Mouse (Mus musculus): ENCODE results near the gene Abcg5. TPM values are rescaled to one million over a fixed set of nuclear protein-coding genes. Genes with fewer than 3 reads are reported as not detected.

The Abcg5 gene
- polyA plus RNA-seq, 1 experiment from 2014 or later, result 0.18 TPM

DNA sequence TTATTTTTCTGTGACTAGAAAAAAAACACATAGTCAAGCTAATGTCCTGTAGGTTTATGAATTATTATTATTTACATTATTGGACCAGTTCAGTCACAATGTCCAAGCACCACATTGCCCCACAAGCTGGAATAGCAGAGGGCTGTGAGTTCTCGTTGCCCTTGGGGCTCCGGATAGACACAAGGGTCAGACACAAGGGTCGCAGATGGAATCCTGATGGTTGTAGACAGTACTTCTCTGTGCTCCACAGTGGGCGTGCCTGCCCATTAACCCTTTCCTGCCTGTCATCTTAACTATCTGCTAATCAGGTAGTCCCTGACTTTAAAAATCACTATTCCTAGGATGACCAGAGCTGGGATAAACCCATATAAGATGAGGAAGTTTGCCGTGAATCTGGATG, 24.6 kb downstream of the Abcg5 start:
- no peak overlapping the region for H3K27ac ChIP-seq (ENCODE audit: low read depth, low read length)
- ATAC-seq (replicated peaks; ENCODE audit: low FRiP score), result no peak
- no peaks in the 10 kb centered on the region for H3K4me1 ChIP-seq (replicated peaks; ENCODE audit: control insufficient read depth, insufficient read depth, low read length)
- 50% methylated on average over 5 of the region's 5 CpGs for WGBS
- no peaks in the 10 kb centered on the region for H3K9me3 ChIP-seq (ENCODE audit: control insufficient read depth, low read length)
- no peaks in the 10 kb centered on the region for H3K36me3 ChIP-seq (ENCODE audit: control insufficient read depth, insufficient read depth, low read length)
- H3K9ac ChIP-seq (ENCODE audit: low read depth, low read length), result no peak overlapping the region
- H3K4me3 ChIP-seq (ENCODE audit: low read depth, low read length), result no peak overlapping the region
- H3K27me3 ChIP-seq (replicated peaks; ENCODE audit: control insufficient read depth, insufficient read depth, low read length), result no peaks in the 10 kb centered on the region
- DNase-seq (ENCODE audit: low spot score), result no peak
- H3K4me2 ChIP-seq, result no peak overlapping the region

- DNase-seq (ENCODE audit: low spot score), result no peak
- WGBS, result 81% methylated on average over 7 of the region's 7 CpGs
These were observed 25.0 kb downstream of the Abcg5 start for GRCm38 (mm10) chr17:84657782-84658181.

GRCm38 (mm10) chr17:84657422-84657732, 25.4 kb downstream of the Abcg5 start:
- DNase-seq (ENCODE audit: low spot score) (no peak), ATAC-seq (replicated peaks; ENCODE audit: low FRiP score) (no peak)
- WGBS, result 84% methylated on average over 3 of the region's 3 CpGs
- Histone ChIP-seq H3K9ac (ENCODE audit: low read depth, low read length) (no peak overlapping the region), H3K27me3 (replicated peaks; ENCODE audit: control insufficient read depth, insufficient read depth, low read length) (no peaks in the 10 kb centered on the region), H3K27ac (ENCODE audit: low read depth, low read length) (no peak overlapping the region), H3K4me2 (no peak overlapping the region), H3K4me1 (replicated peaks; ENCODE audit: control insufficient read depth, insufficient read depth, low read length) (no peaks in the 10 kb centered on the region), H3K9me3 (ENCODE audit: control insufficient read depth, low read length) (no peaks in the 10 kb centered on the region), H3K36me3 (ENCODE audit: control insufficient read depth, insufficient read depth, low read length) (no peaks in the 10 kb centered on the region), H3K4me3 (ENCODE audit: low read depth, low read length) (no peak overlapping the region)

More at GRCm38 (mm10) chr17:84657782-84658181, 25.0 kb downstream of the Abcg5 start:
- Histone ChIP-seq H3K27ac (ENCODE audit: low read depth, low read length) (no peak overlapping the region), H3K4me1 (replicated peaks; ENCODE audit: control insufficient read depth, insufficient read depth, low read length) (no peaks in the 10 kb centered on the region), H3K27me3 (replicated peaks; ENCODE audit: control insufficient read depth, insufficient read depth, low read length) (no peaks in the 10 kb centered on the region), H3K9me3 (ENCODE audit: control insufficient read depth, low read length) (no peaks in the 10 kb centered on the region), H3K4me2 (no peak overlapping the region), H3K36me3 (ENCODE audit: control insufficient read depth, insufficient read depth, low read length) (no peaks in the 10 kb centered on the region), H3K4me3 (ENCODE audit: low read depth, low read length) (no peak overlapping the region), H3K9ac (ENCODE audit: low read depth, low read length) (no peak overlapping the region)
- ATAC-seq (replicated peaks; ENCODE audit: low FRiP score), result no peak

- DNase-seq (ENCODE audit: low spot score), result no peak
- Histone ChIP-seq H3K4me2 (no peak overlapping the region), H3K4me1 (replicated peaks; ENCODE audit: control insufficient read depth, insufficient read depth, low read length) (no peaks in the 10 kb centered on the region), H3K27me3 (replicated peaks; ENCODE audit: control insufficient read depth, insufficient read depth, low read length) (no peaks in the 10 kb centered on the region), H3K27ac (ENCODE audit: low read depth, low read length) (no peak overlapping the region), H3K4me3 (ENCODE audit: low read depth, low read length) (no peak overlapping the region), H3K9me3 (ENCODE audit: control insufficient read depth, low read length) (no peaks in the 10 kb centered on the region), H3K9ac (ENCODE audit: low read depth, low read length) (no peak overlapping the region), H3K36me3 (ENCODE audit: control insufficient read depth, insufficient read depth, low read length) (no peaks in the 10 kb centered on the region)
- ATAC-seq (replicated peaks; ENCODE audit: low FRiP score), result no peak
- WGBS, result 73% methylated on average over 19 of the region's 19 CpGs
These were observed 26.0 kb downstream of the Abcg5 start for GRCm38 (mm10) chr17:84656653-84657421.

- ATAC-seq (replicated peaks; ENCODE audit: low FRiP score), result no peak
- no peaks in the 10 kb centered on the region for H3K36me3 ChIP-seq (ENCODE audit: control insufficient read depth, insufficient read depth, low read length)
- H3K4me3 ChIP-seq (ENCODE audit: low read depth, low read length), result no peak overlapping the region
- no peak for DNase-seq (ENCODE audit: low spot score)
- H3K9me3 ChIP-seq (ENCODE audit: control insufficient read depth, low read length), result no peaks in the 10 kb centered on the region
- H3K4me2 ChIP-seq, result no peak overlapping the region
- no peaks in the 10 kb centered on the region for H3K4me1 ChIP-seq (replicated peaks; ENCODE audit: control insufficient read depth, insufficient read depth, low read length)
- H3K27me3 ChIP-seq (replicated peaks; ENCODE audit: control insufficient read depth, insufficient read depth, low read length), result no peaks in the 10 kb centered on the region
- H3K9ac ChIP-seq (ENCODE audit: low read depth, low read length), result no peak overlapping the region
- 68% methylated on average over 5 of the region's 5 CpGs for WGBS
- no peak overlapping the region for H3K27ac ChIP-seq (ENCODE audit: low read depth, low read length)
These were observed 26.6 kb downstream of the Abcg5 start for GRCm38 (mm10) chr17:84656205-84656604.

- no peak overlapping the region for H3K27ac ChIP-seq (ENCODE audit: low read depth, low read length)
- WGBS, result 88% methylated on average over 9 of the region's 9 CpGs
- H3K9me3 ChIP-seq (ENCODE audit: control insufficient read depth, low read length), result no peaks in the 10 kb centered on the region
- no peak for DNase-seq (ENCODE audit: low spot score)
- ATAC-seq (replicated peaks; ENCODE audit: low FRiP score), result no peak
- H3K9ac ChIP-seq (ENCODE audit: low read depth, low read length), result no peak overlapping the region
- no peaks in the 10 kb centered on the region for H3K36me3 ChIP-seq (ENCODE audit: control insufficient read depth, insufficient read depth, low read length)
- no peak overlapping the region for H3K4me3 ChIP-seq (ENCODE audit: low read depth, low read length)
- H3K4me2 ChIP-seq, result no peak overlapping the region
- no peaks in the 10 kb centered on the region for H3K4me1 ChIP-seq (replicated peaks; ENCODE audit: control insufficient read depth, insufficient read depth, low read length)
- no peaks in the 10 kb centered on the region for H3K27me3 ChIP-seq (replicated peaks; ENCODE audit: control insufficient read depth, insufficient read depth, low read length)
These were observed 29.3 kb downstream of the Abcg5 start for GRCm38 (mm10) chr17:84653544-84653943.

DNA sequence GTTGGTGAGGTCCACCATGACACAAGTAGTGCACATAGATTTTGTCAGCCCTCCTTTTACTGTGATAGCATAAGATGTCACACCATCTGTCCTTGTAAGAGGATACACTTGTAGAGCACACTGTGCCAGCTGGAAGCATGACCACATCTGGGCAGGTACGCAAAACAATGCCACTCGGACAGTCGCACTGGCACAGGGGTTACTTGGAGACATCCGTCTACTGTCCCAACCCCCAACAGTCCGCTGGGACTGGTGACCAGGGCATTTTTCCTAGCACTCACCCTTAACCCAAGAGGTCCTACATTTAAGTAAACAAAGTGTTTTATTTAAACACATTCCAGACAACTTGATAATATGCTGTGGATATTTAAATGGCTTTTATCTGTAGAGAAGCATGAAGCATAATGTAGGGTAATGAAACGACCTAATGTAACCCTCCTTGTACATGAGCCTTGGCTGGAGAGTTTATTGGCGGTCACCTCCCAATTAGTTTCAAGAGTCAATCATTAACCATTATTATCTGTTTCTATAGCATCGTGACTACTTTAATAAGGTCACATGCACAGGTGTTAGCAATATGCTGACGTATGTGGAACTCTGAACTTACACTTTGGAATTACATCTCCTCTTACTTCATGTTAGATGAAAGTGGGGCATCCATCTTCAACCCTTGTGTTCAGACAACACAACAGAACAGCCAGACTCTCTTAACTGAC, 32.4 kb downstream of the Abcg5 start:
- H3K4me1 ChIP-seq (replicated peaks; ENCODE audit: control insufficient read depth, insufficient read depth, low read length), result peaks cover 5% of the 10 kb centered on the region; the same call in 1 of the 2 replicates
- WGBS, result 81% methylated on average over 9 of the region's 9 CpGs
- no peak overlapping the region for H3K27ac ChIP-seq (ENCODE audit: low read depth, low read length)
- ATAC-seq (replicated peaks; ENCODE audit: low FRiP score) (no peak), DNase-seq (ENCODE audit: low spot score) (no peak)
- no peak overlapping the region for H3K9ac ChIP-seq (ENCODE audit: low read depth, low read length)
- H3K27me3 ChIP-seq (replicated peaks; ENCODE audit: control insufficient read depth, insufficient read depth, low read length), result no peaks in the 10 kb centered on the region
- no peaks in the 10 kb centered on the region for H3K36me3 ChIP-seq (ENCODE audit: control insufficient read depth, insufficient read depth, low read length)
- H3K4me2 ChIP-seq, result no peak overlapping the region
- H3K9me3 ChIP-seq (ENCODE audit: control insufficient read depth, low read length), result no peaks in the 10 kb centered on the region
- no peak overlapping the region for H3K4me3 ChIP-seq (ENCODE audit: low read depth, low read length)

GRCm38 (mm10) chr17:84647630-84648029, 35.2 kb downstream of the Abcg5 start:
- DNase-seq (ENCODE audit: low spot score) (no peak), ATAC-seq (replicated peaks; ENCODE audit: low FRiP score) (no peak)
- no peaks in the 10 kb centered on the region for H3K9me3 ChIP-seq (ENCODE audit: control insufficient read depth, low read length)
- H3K4me1 ChIP-seq (replicated peaks; ENCODE audit: control insufficient read depth, insufficient read depth, low read length), result peaks cover 9% of the 10 kb centered on the region; the same call in 1 of the 2 replicates
- WGBS, result 55% methylated on average over 4 of the region's 4 CpGs
- no peak overlapping the region for H3K4me3 ChIP-seq (ENCODE audit: low read depth, low read length)
- no peak overlapping the region for H3K4me2 ChIP-seq
- no peak overlapping the region for H3K27ac ChIP-seq (ENCODE audit: low read depth, low read length)
- H3K36me3 ChIP-seq (ENCODE audit: control insufficient read depth, insufficient read depth, low read length), result no peaks in the 10 kb centered on the region
- no peak overlapping the region for H3K9ac ChIP-seq (ENCODE audit: low read depth, low read length)
- no peaks in the 10 kb centered on the region for H3K27me3 ChIP-seq (replicated peaks; ENCODE audit: control insufficient read depth, insufficient read depth, low read length)

DNA sequence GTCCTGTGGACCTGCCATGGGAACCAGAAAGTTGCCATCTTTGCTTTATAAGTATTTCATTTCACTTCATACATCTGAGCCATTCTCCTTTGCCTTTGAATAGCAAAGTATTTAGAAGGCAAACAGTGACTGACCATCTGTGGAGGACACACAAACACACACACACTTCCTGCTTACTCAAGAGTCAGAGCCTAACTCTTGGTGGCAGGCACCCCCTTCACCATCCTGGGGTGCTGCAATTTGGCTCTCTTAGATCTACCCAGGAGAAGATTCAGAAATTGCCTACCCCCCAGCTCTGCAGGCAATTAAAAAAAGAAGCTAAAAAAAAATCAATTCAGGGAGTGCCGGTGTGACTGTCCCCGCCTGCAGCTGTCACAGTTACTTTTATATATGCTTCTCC, 36.3 kb downstream of the Abcg5 start:
- no peak for DNase-seq (ENCODE audit: low spot score)
- no peaks in the 10 kb centered on the region for H3K36me3 ChIP-seq (ENCODE audit: control insufficient read depth, insufficient read depth, low read length)
- no peak overlapping the region for H3K4me3 ChIP-seq (ENCODE audit: low read depth, low read length)
- peaks cover 9% of the 10 kb centered on the region; the same call in 1 of the 2 replicates for H3K4me1 ChIP-seq (replicated peaks; ENCODE audit: control insufficient read depth, insufficient read depth, low read length)
- no peak overlapping the region for H3K4me2 ChIP-seq
- no peak for ATAC-seq (replicated peaks; ENCODE audit: low FRiP score)
- H3K27me3 ChIP-seq (replicated peaks; ENCODE audit: control insufficient read depth, insufficient read depth, low read length), result no peaks in the 10 kb centered on the region
- H3K27ac ChIP-seq (ENCODE audit: low read depth, low read length), result no peak overlapping the region
- H3K9ac ChIP-seq (ENCODE audit: low read depth, low read length), result no peak overlapping the region
- no peaks in the 10 kb centered on the region for H3K9me3 ChIP-seq (ENCODE audit: control insufficient read depth, low read length)
- 66% methylated on average over 2 of the region's 2 CpGs for WGBS

All from liver, embryonic 11.5 days (tissue).